Mouse (Mus musculus): Measurements from ENCODE around the gene Vav3.

DNA sequence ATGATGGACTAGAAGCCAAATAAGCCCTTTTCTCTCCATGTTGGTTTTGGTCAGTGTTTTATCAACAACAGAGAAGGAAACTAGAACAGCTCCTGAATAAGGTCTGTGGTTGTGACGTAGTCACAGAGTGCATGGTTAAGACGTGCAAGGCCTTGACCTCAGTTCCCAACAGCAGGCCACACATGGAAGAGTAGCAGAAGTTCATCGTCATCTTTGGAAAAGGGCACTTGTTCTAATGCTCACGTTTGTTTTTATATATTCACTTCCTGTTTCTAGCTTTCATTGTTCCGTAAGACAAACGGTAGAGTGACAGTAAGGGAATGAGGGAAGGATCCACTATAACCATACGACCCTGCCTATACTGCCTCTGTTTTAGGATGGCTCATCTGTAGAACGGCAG is 124.1 kb downstream of the Vav3 start:
- TF ChIP-seq CTCF (IDR thresholded peaks at IDR 0.05; ENCODE audit: extremely low read depth, insufficient read depth, insufficient read length, insufficient replicate concordance) (no peak), POLR2A (IDR thresholded peaks at IDR 0.05; ENCODE audit: low read depth, low read length) (no peak)
